Mouse (Mus musculus): ENCODE data around the gene Ccdc149. TPM values are rescaled to one million over a fixed set of nuclear protein-coding genes. Genes with fewer than 3 reads are reported as not detected.
A peak's percentile ranks its signal among the peaks of the same experiment; 100 is the strongest.

Ccdc149 gene
- 0.20 and 0.30 TPM in 2 replicates for polyA plus RNA-seq (2012; rRNA removed)

DNA sequence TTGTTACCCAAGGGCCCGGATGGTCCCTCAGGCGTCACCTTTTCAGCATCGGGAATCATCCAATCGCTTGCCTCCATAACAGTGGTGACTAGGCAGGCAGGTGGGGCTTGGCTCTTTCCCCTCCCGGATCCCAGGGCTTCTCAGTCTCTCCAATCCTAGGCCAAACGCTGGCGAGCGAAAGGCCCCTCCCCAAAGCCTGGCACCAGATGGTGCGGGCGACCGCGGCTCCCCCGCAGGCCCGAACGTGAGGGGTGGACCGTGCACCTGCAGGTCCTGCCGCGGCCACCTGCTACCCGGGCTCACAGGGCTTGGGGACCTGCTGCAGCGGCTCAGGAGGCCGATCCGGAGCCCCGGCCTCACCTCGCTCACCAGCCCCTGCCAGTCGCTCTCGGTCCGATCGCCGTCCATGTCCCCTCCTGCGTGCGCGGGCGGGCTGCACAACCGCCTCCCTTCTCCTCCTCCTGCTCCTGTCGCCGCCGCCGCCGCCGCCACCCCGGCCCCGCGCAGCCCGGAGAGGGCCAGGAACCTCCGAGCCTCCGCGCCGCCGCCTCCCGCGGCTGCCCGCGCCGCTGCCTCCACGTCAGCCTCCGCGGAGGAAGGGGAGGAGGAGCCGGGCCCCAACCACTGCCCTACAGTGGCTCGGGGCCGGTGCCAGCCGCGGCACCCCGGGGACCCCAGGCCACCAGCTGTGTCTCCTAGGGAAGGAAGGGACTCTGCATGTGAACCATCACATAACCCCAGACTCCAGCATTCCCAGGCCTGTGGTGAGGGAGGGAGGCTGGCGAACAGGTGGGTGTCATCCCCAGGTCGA, at the start of gene Ccdc149:
TSS of gene Ccdc149 (minus strand) at position 531 of the 811 bp plus-strand sequence.
- Histone ChIP-seq H3K4me1 (replicated peaks; ENCODE audit: control insufficient read depth, insufficient read depth, low read length) (no peaks in the 10 kb centered on the region; the same call in 1 of the 2 replicates), H3K4me3 (ENCODE audit: control insufficient read depth, insufficient read depth, low read length) (peak within 1 kb of the TSS; percentile 32), H3K36me3 (ENCODE audit: control insufficient read depth, insufficient read depth, low read length) (no peaks in the 10 kb centered on the region), H3K27me3 (ENCODE audit: control insufficient read depth, insufficient read depth, low read length) (no peaks in the 10 kb centered on the region), H3K27ac (ENCODE audit: control insufficient read depth, insufficient read depth, low read length) (no peak within 1 kb of the TSS)
- TF ChIP-seq CTCF (IDR thresholded peaks at IDR 0.05; ENCODE audit: borderline replicate concordance, control insufficient read depth, extremely low read depth, insufficient read depth, low read length, poor library complexity) (no peak), POLR2A (IDR thresholded peaks at IDR 0.05; ENCODE audit: control insufficient read depth, extremely low read depth, insufficient read depth, low read length, poor library complexity) (no peak)
- DNase-seq, result peak; percentile 11
- WGBS, result 3% methylated on average over 62 of the region's 65 CpGs

- TF ChIP-seq CTCF (IDR thresholded peaks at IDR 0.05; ENCODE audit: borderline replicate concordance, control insufficient read depth, extremely low read depth, insufficient read depth, low read length, poor library complexity) (no peak), POLR2A (IDR thresholded peaks at IDR 0.05; ENCODE audit: control insufficient read depth, extremely low read depth, insufficient read depth, low read length, poor library complexity) (no peak)
- Histone ChIP-seq H3K4me3 (ENCODE audit: control insufficient read depth, insufficient read depth, low read length) (no peak overlapping the region), H3K4me1 (replicated peaks; ENCODE audit: control insufficient read depth, insufficient read depth, low read length) (no peaks in the 10 kb centered on the region), H3K36me3 (ENCODE audit: control insufficient read depth, insufficient read depth, low read length) (no peaks in the 10 kb centered on the region), H3K27ac (ENCODE audit: control insufficient read depth, insufficient read depth, low read length) (no peak overlapping the region), H3K27me3 (ENCODE audit: control insufficient read depth, insufficient read depth, low read length) (0 out of 2 replicates have a peak, but pooled peaks cover 2% of the 10 kb centered on the region)
- DNase-seq, result no peak
- WGBS, result 90% methylated on average over 2 of the region's 2 CpGs
Measured at GRCm38 (mm10) chr5:52519921-52520320, 48.6 kb upstream of the Ccdc149 start.

DNA sequence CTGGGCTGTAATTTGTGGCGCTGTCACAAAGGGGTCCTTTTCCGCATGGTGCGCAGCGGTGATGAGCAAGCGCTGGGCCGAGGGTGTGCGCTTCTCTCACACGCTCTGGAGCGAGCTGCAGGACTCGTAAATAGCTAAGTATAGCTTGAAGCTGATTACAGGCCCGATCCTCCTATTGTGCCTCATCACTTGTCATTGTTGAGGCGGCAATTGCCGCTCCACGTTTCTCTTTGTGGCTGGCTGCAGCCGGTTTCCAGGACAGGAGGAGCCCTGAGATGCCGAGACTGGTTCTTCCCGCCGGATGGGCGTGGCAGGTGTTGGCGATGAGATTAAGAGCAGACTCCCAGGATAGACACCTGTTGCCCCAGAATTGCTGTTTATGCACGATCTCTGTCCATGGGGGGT, 44.8 kb upstream of the Ccdc149 start:
- TF ChIP-seq CTCF (IDR thresholded peaks at IDR 0.05; ENCODE audit: borderline replicate concordance, control insufficient read depth, extremely low read depth, insufficient read depth, low read length, poor library complexity) (no peak), POLR2A (IDR thresholded peaks at IDR 0.05; ENCODE audit: control insufficient read depth, extremely low read depth, insufficient read depth, low read length, poor library complexity) (no peak)
- WGBS, result 38% methylated on average over 21 of the region's 21 CpGs
- no peak for DNase-seq
- Histone ChIP-seq H3K36me3 (ENCODE audit: control insufficient read depth, insufficient read depth, low read length) (no peaks in the 10 kb centered on the region), H3K27me3 (ENCODE audit: control insufficient read depth, insufficient read depth, low read length) (0 out of 2 replicates have a peak, but pooled peaks cover 2% of the 10 kb centered on the region), H3K4me3 (ENCODE audit: control insufficient read depth, insufficient read depth, low read length) (no peak overlapping the region), H3K4me1 (replicated peaks; ENCODE audit: control insufficient read depth, insufficient read depth, low read length) (no peaks in the 10 kb centered on the region), H3K27ac (ENCODE audit: control insufficient read depth, insufficient read depth, low read length) (no peak overlapping the region)

DNA sequence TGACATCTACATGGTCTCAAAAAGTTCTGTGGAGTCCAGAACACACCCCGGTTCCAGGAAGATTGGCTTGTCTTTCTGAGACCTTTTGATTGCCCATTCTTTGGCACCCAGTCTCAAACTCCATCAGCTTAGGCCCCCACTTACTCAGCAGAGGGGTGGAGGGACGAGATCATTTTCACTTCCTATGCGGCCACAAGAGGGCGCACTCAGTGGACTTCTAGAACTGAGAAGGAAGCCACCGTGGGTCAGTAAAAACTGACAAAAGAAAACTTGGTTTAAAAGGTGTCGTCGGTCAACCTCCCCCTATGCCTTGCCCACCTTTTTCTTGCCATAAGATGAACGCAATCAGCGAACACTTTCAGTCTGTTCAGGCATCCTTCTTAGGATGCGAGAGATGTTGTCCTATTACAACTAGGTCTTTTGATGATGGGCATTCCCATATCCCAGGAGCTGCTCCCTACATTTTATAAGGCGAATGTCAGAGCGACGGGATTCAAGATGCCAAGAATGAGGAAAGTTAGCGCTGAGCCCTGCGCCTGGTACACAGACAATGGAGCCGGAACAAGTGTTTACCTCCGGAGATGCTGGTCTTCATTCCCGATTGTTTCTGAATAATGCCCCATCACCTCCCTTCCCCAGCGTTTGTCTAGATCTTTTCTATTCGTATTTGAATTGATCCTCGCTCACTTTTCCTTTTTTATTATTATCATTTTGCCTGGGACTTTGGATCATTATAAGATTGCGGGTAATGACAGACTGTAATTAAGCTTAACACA, 44.1 kb upstream of the Ccdc149 start:
- 33% methylated on average over 22 of the region's 22 CpGs for WGBS
- Histone ChIP-seq H3K4me3 (ENCODE audit: control insufficient read depth, insufficient read depth, low read length) (no peak overlapping the region), H3K27me3 (ENCODE audit: control insufficient read depth, insufficient read depth, low read length) (0 out of 2 replicates have a peak, but pooled peaks cover 2% of the 10 kb centered on the region)

GRCm38 (mm10) chr5:52511089-52511488, 39.8 kb upstream of the Ccdc149 start:
- WGBS, result 88% methylated on average over 3 of the region's 3 CpGs
- no peak for DNase-seq
- TF ChIP-seq CTCF (IDR thresholded peaks at IDR 0.05; ENCODE audit: borderline replicate concordance, control insufficient read depth, extremely low read depth, insufficient read depth, low read length, poor library complexity), result no peak
- TF ChIP-seq POLR2A (IDR thresholded peaks at IDR 0.05; ENCODE audit: control insufficient read depth, extremely low read depth, insufficient read depth, low read length, poor library complexity), result no peak
- no peak overlapping the region for H3K27ac ChIP-seq (ENCODE audit: control insufficient read depth, insufficient read depth, low read length)
- 0 out of 2 replicates have a peak, but pooled peaks cover 2% of the 10 kb centered on the region for H3K27me3 ChIP-seq (ENCODE audit: control insufficient read depth, insufficient read depth, low read length)
- no peaks in the 10 kb centered on the region for H3K4me1 ChIP-seq (replicated peaks; ENCODE audit: control insufficient read depth, insufficient read depth, low read length)
- no peak overlapping the region for H3K4me3 ChIP-seq (ENCODE audit: control insufficient read depth, insufficient read depth, low read length)
- H3K36me3 ChIP-seq (ENCODE audit: control insufficient read depth, insufficient read depth, low read length), result no peaks in the 10 kb centered on the region

More for the DNA sequence above, 44.1 kb upstream of the Ccdc149 start:
- Histone ChIP-seq H3K36me3 (ENCODE audit: control insufficient read depth, insufficient read depth, low read length) (no peaks in the 10 kb centered on the region), H3K4me1 (replicated peaks; ENCODE audit: control insufficient read depth, insufficient read depth, low read length) (no peaks in the 10 kb centered on the region), H3K27ac (ENCODE audit: control insufficient read depth, insufficient read depth, low read length) (no peak overlapping the region)
- TF ChIP-seq CTCF (IDR thresholded peaks at IDR 0.05; ENCODE audit: borderline replicate concordance, control insufficient read depth, extremely low read depth, insufficient read depth, low read length, poor library complexity) (peak; percentile 17; the same call in 1 of the 2 replicates), POLR2A (IDR thresholded peaks at IDR 0.05; ENCODE audit: control insufficient read depth, extremely low read depth, insufficient read depth, low read length, poor library complexity) (no peak)
- peak; percentile 49 for DNase-seq

DNA sequence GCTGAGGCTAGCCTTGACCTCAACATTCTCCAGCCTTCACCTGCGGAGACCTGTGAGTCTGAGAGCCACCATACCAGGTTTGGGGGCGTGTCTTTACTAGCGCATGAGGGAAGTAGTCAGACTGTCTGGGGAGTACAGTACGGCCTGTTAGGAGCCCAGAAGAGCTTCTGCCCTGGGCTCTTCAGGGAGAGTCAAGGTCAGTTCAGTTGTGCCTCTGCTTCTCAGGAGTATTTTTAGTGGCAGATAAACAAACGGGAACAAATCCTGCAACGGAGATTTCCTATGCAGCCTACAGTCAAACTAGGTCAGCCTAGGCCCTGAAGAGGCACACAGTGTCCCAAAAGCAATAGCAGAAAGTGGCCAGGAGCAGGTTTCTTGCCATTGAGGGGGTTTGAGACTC, 38.1 kb upstream of the Ccdc149 start:
- H3K4me1 ChIP-seq (replicated peaks; ENCODE audit: control insufficient read depth, insufficient read depth, low read length), result no peaks in the 10 kb centered on the region
- WGBS, result 93% methylated on average over 6 of the region's 6 CpGs
- H3K4me3 ChIP-seq (ENCODE audit: control insufficient read depth, insufficient read depth, low read length), result no peak overlapping the region
- no peak overlapping the region for H3K27ac ChIP-seq (ENCODE audit: control insufficient read depth, insufficient read depth, low read length)
- H3K27me3 ChIP-seq (ENCODE audit: control insufficient read depth, insufficient read depth, low read length), result no peaks in the 10 kb centered on the region
- H3K36me3 ChIP-seq (ENCODE audit: control insufficient read depth, insufficient read depth, low read length), result no peaks in the 10 kb centered on the region
- no peak for TF ChIP-seq POLR2A (IDR thresholded peaks at IDR 0.05; ENCODE audit: control insufficient read depth, extremely low read depth, insufficient read depth, low read length, poor library complexity)
- no peak for TF ChIP-seq CTCF (IDR thresholded peaks at IDR 0.05; ENCODE audit: borderline replicate concordance, control insufficient read depth, extremely low read depth, insufficient read depth, low read length, poor library complexity)
- no peak for DNase-seq

Data from thymus, adult 2 months (tissue).